Mouse (Mus musculus) fat pad, adult 2 months (tissue): ENCODE data around the gene Cck.
"Not testable (repeated sequence)": the region's sequence is repeated elsewhere in the genome, so short reads cannot be mapped to it uniquely, and the experiment has no call there.

Source experiments
- DNase-seq: peaks from one replicate; pipeline ENCODE4 v3.0.0-alpha.2; 2011; ENCODE audit warnings: low read depth, low spot score; ENCODE audit errors: extremely low read depth

Cck gene

DNA sequence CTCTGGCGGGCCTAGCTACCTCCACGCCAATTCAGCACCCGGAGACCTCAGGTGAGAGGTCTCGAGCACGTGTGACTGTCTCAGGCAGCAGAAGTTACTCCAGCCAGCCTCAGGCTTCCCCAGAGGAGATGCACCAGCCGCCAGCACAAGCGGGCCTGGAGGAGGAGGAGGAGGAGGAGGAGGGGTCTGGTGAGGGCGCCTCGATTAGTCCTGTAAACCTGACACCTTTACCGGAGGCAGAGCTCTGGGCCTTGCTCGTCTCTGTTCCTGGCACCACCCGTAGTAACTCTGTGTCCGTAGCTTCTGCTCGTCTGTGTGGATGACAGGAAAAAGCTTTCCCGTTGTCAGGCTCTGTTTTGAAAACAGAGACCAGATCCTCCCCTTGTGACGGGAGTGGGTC is 35.0 kb downstream of the Cck start:
- no peak for DNase-seq

DNA sequence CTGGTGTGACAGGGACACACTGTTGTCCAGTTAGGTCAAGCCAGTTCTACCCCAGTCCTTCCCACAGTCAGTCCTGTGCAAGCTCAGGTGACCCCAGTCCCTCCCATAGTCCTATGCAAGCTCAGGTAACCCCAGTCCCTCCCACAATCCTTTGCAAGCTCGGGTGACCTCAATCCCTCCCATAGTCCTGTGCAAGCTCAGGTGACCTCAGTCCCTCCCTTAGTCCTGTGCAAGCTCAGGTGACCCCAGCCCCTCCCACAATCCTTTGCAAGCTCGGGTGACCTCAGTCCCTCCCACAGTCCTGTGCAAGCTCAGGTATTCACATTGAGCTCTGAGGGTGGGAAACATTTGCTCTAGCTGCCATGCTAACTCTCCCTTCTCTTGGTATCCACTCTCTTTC is 35.5 kb downstream of the Cck start:
- no peak for DNase-seq

DNA sequence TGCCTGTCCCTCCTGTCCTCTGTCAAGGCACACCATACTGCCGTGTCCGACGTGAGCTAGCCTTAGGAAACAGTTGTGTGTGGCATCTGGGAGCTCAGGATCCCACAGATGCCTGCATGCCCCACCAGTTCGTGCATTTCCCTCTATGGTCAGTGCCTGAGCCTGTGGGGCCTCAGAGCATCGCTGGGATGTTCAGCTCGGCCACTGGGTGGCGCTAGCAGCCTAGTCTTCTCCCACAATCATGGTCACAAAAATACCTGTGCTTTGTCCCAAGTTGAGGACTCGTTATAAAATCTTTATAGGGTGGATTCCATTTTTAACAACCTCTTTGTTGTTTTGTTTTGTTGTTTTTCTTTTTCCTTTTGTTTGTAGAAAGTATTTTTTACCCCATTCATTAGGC is 37.0 kb downstream of the Cck start:
- DNase-seq = no peak

DNA sequence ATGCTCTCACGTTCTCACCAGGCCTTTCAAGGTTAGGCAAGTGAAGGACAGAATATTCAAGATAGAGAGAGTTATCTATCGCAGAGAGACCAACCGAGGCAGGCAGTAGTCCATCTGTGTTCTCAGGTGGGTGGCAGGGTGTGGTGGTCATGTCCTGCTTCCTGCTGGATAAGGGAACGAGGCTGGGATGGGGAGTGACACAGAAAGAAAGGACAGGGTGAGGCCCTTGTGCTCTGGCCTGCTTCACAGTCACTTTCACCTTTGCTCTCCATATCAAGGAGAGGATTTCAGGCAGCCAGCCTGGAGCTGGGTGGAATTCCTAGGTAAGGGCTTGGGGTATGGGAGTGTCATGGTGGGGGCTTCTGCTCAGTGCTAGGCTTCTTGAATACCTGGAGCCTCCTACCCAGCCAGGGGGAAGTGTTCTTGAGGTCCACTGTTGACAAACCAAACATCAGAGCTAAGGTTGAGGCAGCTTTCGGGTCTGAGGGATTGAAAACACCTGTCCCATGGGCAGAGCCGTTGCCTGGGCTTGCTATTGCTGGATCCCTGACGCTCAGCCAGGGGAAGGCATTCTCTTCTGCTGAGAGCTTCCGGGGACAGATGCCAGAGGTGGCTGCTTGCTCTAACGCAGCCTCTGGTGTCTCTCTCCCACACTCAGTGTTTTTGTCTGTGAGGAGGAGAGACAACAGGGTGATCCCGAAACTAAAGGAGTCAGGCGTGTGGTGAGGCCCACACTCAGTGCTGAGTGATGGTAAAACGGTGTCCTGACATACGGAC is 38.6 kb downstream of the Cck start:
- no peak for DNase-seq

DNA sequence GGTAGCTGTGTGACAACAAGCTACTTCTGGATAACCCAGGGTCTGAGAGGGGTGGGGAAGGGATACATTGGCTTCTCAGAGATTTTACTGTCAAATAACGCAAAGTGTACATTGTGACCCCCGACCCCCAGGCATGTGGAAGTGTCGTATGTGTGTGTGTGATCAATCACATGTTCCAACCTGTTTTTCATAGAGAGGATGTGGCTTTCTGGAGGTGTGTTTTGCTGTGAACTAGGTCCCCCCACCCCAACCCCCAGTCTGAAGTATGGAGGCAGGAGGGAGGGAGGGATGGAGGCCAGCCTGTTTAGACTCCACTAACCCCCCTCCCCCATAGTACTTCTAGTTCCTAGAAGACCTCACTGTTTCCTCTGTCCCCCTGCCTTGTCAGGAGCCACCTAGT is 40.6 kb downstream of the Cck start:
- DNase-seq = no peak

DNA sequence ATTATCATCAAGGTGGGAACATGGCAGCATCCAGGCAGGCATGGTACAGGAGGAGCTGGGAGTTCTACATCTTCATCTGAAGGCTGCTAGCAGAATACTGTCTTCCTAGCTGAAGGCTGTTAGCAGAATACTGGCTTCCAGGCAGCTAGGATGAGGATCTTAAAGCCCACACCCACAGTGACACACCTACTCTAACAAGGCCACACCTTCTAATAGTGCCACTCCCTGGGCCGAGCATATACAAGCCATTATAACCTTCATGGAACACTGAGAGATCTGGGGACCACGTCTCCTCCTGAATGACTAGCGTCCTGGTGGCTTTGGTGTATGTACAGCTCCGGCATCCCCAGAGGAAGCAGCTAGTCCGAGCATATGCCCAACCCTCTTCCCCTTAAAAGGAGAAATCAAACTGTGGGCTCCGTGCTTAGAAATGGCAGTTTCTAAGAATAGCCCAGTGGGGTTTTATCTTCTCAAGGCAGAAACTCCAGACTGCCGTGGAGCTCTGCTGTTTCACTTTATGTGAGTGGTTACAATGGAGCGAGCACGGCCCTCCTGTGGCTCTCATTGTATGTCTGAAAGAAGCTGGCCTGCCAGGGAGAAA is 43.1 kb downstream of the Cck start:
- DNase-seq = not testable (repeated sequence)

DNA sequence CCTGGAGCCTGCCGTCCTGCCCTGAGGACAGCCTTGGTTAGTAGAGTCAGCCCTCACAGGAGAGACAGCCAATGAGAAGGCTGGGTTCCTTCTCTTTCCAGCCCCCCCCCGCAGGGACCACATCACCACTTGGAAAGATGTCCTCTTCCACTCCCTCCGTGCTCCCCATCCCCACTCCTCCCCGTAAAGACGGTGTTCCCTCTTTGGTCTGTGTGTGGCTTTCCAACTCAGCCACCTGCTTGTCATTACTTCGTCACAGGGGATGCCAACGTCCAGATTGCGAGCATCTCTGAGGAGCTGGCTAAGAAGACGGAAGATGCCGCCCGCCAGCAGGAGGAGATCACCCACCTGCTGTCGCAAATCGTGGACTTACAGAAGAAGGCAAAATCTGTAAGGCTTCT is 49.1 kb downstream of the Cck start:
- DNase-seq = no peak

DNA sequence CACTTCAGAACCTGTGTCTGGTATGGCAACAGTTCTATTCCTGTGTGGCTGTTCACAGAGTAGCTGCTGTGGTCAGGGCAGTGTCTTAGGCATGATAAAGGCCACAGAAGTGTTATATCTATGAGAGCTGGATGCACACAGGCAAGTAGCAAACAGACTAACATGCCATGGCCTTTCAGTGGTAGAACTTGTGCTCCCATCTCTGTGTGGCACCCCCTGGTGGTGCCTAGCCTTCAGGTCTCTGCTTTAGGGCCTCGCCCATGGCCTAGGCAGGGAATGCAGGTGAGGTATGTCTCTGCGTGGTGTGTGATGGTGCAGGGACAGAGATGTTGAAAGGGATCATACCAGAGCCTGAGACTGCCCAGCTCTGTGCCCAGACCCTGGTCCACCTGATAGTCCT is 50.1 kb downstream of the Cck start:
- DNase-seq = no peak

DNA sequence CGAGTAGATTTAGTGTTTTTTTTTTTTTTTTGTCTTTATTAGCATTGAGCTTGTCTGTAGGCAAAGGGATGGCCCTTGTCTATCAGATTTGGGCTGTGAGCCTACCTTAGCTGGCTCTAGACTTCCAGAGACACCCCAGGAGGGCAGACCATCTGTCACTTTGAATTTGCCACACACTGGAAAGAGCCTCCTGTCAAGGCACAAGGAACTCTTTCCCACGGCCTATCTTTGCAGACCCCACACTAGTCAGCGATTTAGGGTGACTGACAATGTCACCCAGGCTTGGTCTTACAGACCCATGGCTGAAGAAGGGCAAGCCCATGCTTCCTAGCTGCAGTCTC is 51.2 kb downstream of the Cck start:
- DNase-seq = no peak

DNA sequence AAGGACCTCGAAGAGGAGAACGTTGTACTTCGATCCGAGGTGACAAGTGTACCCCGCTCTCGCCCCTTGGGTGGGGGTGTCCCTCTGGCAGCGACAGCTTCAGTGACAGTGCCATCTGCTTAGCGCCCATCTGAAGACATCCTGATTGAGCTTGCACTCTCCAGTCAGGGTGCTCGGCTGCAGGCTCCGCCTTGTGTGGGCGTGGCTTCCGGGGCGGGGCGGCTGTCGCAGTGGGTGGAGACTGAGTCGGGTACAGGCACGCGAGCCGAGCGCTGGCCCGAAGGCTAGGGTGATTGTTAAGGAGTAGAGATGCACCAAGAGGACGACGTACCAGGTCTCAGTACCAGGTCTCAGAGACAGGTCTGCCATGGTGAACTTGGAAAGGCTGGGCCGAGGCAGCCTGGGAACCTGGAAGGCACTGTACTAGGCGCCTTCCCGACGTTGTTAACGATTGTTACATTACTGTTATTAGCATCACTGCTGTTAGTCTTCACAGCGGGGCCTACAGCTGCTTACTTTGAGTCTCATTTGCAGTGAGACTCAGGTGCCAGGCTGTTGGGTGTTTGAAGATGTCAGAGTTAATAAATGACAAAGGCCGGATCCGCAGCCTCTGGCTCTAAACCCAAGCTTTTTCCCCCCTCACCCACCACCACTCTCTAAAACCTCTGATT is 51.7 kb downstream of the Cck start:
- DNase-seq = no peak

DNA sequence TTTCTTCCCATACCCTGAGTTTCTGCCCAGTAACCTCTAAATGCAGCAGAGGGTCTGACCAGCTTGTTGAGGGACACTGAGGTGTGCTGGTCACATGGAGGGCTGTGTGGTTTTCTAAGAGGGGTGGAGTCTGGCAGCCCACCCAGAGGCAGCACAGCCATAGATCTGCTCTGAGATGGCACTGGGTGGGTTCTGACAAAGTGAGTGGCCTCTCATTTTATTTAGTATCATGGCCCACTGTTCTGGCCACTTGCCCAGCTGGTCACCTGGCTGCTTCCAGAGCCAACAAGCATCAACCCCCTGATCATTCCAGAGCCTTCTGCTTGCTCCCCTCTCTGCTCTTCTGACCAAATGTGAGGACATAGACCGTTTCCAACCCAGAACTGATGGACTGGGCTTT is 53.3 kb downstream of the Cck start:
- DNase-seq = no peak
